Mouse (Mus musculus): ENCODE results near the gene Mast1. TPM values are rescaled to one million over a fixed set of nuclear protein-coding genes. Genes with fewer than 3 reads are reported as not detected.

Mast1 gene
- polyA plus RNA-seq, 1 experiment: 0.38 TPM

- TF ChIP-seq CTCF (conservative IDR thresholded peaks at IDR 0.05; ENCODE audit: insufficient read depth, insufficient read length, low read depth, low read length) (no peak), POLR2A (IDR thresholded peaks at IDR 0.05; ENCODE audit: low read depth, low read length) (no peak)
- H3K36me3 ChIP-seq (ENCODE audit: control insufficient read depth, insufficient read depth, low read length): no peaks in the 10 kb centered on the region
- WGBS: 47% methylated on average over 8 of the region's 8 CpGs
- DNase-seq: no peak
- no peaks in the 10 kb centered on the region; the same call in 1 of the 2 replicates for H3K4me1 ChIP-seq (ENCODE audit: control insufficient read depth, insufficient read depth, low read length)
- no peaks in the 10 kb centered on the region for H3K27me3 ChIP-seq (replicated peaks; ENCODE audit: control insufficient read depth, insufficient read depth, low read length)
- no peak overlapping the region for H3K27ac ChIP-seq (ENCODE audit: insufficient read depth, low read depth, low read length)
- H3K4me3 ChIP-seq (ENCODE audit: insufficient read depth, low read depth, low read length): no peak overlapping the region
Measured at GRCm38 (mm10) chr8:84907493-84907892, 29.7 kb downstream of the Mast1 start.

- H3K36me3 ChIP-seq (ENCODE audit: control insufficient read depth, insufficient read depth, low read length): no peaks in the 10 kb centered on the region
- WGBS: 77% methylated on average over 9 of the region's 9 CpGs
- H3K4me3 ChIP-seq (ENCODE audit: insufficient read depth, low read depth, low read length): no peak overlapping the region
- TF ChIP-seq POLR2A (IDR thresholded peaks at IDR 0.05; ENCODE audit: low read depth, low read length) (no peak), CTCF (conservative IDR thresholded peaks at IDR 0.05; ENCODE audit: insufficient read depth, insufficient read length, low read depth, low read length) (no peak)
- H3K27ac ChIP-seq (ENCODE audit: insufficient read depth, low read depth, low read length): no peak overlapping the region
- H3K27me3 ChIP-seq (replicated peaks; ENCODE audit: control insufficient read depth, insufficient read depth, low read length): no peaks in the 10 kb centered on the region
- H3K4me1 ChIP-seq (ENCODE audit: control insufficient read depth, insufficient read depth, low read length): no peaks in the 10 kb centered on the region; the same call in 1 of the 2 replicates
- DNase-seq: no peak
Measured at GRCm38 (mm10) chr8:84907037-84907436, 30.1 kb downstream of the Mast1 start.

GRCm38 (mm10) chr8:84904351-84904750 lies 32.8 kb downstream of the Mast1 start:
- WGBS: 85% methylated on average over 7 of the region's 7 CpGs
- no peaks in the 10 kb centered on the region for H3K36me3 ChIP-seq (ENCODE audit: control insufficient read depth, insufficient read depth, low read length)
- no peaks in the 10 kb centered on the region; the same call in 1 of the 2 replicates for H3K4me1 ChIP-seq (ENCODE audit: control insufficient read depth, insufficient read depth, low read length)
- TF ChIP-seq POLR2A (IDR thresholded peaks at IDR 0.05; ENCODE audit: low read depth, low read length): no peak
- TF ChIP-seq CTCF (conservative IDR thresholded peaks at IDR 0.05; ENCODE audit: insufficient read depth, insufficient read length, low read depth, low read length): no peak
- no peak overlapping the region for H3K27ac ChIP-seq (ENCODE audit: insufficient read depth, low read depth, low read length)
- no peaks in the 10 kb centered on the region for H3K27me3 ChIP-seq (replicated peaks; ENCODE audit: control insufficient read depth, insufficient read depth, low read length)
- H3K4me3 ChIP-seq (ENCODE audit: insufficient read depth, low read depth, low read length): no peak overlapping the region
- DNase-seq: no peak

GRCm38 (mm10) chr8:84902920-84903661 lies 34.1 kb downstream of the Mast1 start:
- WGBS: under 1% methylated on average over 68 of the region's 68 CpGs
- H3K36me3 ChIP-seq (ENCODE audit: control insufficient read depth, insufficient read depth, low read length): no peaks in the 10 kb centered on the region
- peak; percentile 97 for DNase-seq
- peak overlapping the region; percentile 88 for H3K27ac ChIP-seq (ENCODE audit: insufficient read depth, low read depth, low read length)
- H3K4me1 ChIP-seq (ENCODE audit: control insufficient read depth, insufficient read depth, low read length): no peaks in the 10 kb centered on the region; the same call in 1 of the 2 replicates
- no peaks in the 10 kb centered on the region for H3K27me3 ChIP-seq (replicated peaks; ENCODE audit: control insufficient read depth, insufficient read depth, low read length)
- TF ChIP-seq CTCF (conservative IDR thresholded peaks at IDR 0.05; ENCODE audit: insufficient read depth, insufficient read length, low read depth, low read length): peak; percentile 69
- TF ChIP-seq POLR2A (IDR thresholded peaks at IDR 0.05; ENCODE audit: low read depth, low read length): no peak
- peak overlapping the region; percentile 75 for H3K4me3 ChIP-seq (ENCODE audit: insufficient read depth, low read depth, low read length)

DNA sequence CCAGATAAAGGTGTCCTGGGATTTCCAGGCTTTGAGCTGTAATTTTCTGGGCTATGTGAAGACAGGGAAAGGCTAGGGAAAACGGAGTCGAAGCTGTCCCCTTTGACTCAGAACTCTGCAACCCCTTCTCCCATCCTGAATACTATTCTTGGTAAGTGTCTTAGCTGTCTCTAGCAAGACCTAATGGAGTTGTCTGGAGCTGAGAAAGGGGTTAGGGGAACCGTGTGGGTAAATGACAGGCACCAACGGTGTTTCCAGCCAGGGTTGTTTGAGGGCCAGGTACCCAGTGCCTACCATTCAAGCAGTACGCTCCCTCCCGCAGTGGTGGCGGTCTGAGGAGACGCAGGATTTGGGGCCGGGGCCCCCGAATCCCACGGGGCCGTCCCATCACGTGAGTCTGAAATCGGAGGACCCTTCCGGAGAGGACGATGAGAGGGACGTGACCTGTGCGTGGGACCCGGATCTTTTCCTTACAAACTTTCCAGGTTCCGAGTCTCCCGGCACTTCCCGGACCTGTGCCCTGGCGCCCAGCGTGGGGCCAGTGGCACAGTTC lies 34.7 kb downstream of the Mast1 start:
- no peak overlapping the region for H3K27ac ChIP-seq (ENCODE audit: insufficient read depth, low read depth, low read length)
- H3K4me3 ChIP-seq (ENCODE audit: insufficient read depth, low read depth, low read length): peak overlapping the region; percentile 75
- no peak for DNase-seq
- TF ChIP-seq CTCF (conservative IDR thresholded peaks at IDR 0.05; ENCODE audit: insufficient read depth, insufficient read length, low read depth, low read length): no peak
- no peak for TF ChIP-seq POLR2A (IDR thresholded peaks at IDR 0.05; ENCODE audit: low read depth, low read length)
- no peaks in the 10 kb centered on the region for H3K36me3 ChIP-seq (ENCODE audit: control insufficient read depth, insufficient read depth, low read length)
- 9% methylated on average over 24 of the region's 24 CpGs for WGBS
- H3K27me3 ChIP-seq (replicated peaks; ENCODE audit: control insufficient read depth, insufficient read depth, low read length): no peaks in the 10 kb centered on the region
- H3K4me1 ChIP-seq (ENCODE audit: control insufficient read depth, insufficient read depth, low read length): no peaks in the 10 kb centered on the region; the same call in 1 of the 2 replicates

- Histone ChIP-seq H3K36me3 (ENCODE audit: control insufficient read depth, insufficient read depth, low read length) (no peaks in the 10 kb centered on the region), H3K4me1 (ENCODE audit: control insufficient read depth, insufficient read depth, low read length) (no peaks in the 10 kb centered on the region; the same call in 1 of the 2 replicates), H3K27me3 (replicated peaks; ENCODE audit: control insufficient read depth, insufficient read depth, low read length) (no peaks in the 10 kb centered on the region), H3K27ac (ENCODE audit: insufficient read depth, low read depth, low read length) (no peak within 1 kb of the TSS), H3K4me3 (ENCODE audit: insufficient read depth, low read depth, low read length) (peak within 1 kb of the TSS; percentile 75)
- TF ChIP-seq CTCF (conservative IDR thresholded peaks at IDR 0.05; ENCODE audit: insufficient read depth, insufficient read length, low read depth, low read length): no peak
- TF ChIP-seq POLR2A (IDR thresholded peaks at IDR 0.05; ENCODE audit: low read depth, low read length): no peak
- WGBS: 81% methylated on average over 3 of the region's 3 CpGs
- DNase-seq: no peak
Measured at GRCm38 (mm10) chr8:84901752-84902151, 35.4 kb downstream of the Mast1 start, which contains the start of gene Klf1. Gene Klf1, plus strand, starts transcription at chr8:84901928.

DNA sequence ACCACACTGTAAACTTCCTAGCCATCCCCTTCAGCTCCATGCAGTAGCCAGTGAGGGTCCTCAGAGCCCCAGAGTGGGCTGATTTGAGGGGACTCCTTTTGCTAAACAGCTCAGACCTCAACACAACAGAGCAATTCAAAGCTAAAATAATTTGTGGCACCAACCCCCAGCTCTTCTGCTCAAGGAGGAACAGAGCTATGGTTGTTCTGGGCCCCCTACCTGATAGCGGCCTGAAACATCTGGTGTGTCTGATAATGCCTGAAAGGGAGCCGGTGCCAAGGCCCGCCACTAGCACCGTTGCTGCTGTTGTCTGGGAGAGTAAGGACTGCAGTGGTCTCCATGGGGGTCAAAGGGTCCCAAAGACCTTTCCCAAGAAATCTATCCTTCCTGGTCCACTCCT lies 36.1 kb downstream of the Mast1 start:
- TF ChIP-seq POLR2A (IDR thresholded peaks at IDR 0.05; ENCODE audit: low read depth, low read length) (no peak), CTCF (conservative IDR thresholded peaks at IDR 0.05; ENCODE audit: insufficient read depth, insufficient read length, low read depth, low read length) (no peak)
- no peak overlapping the region for H3K27ac ChIP-seq (ENCODE audit: insufficient read depth, low read depth, low read length)
- no peaks in the 10 kb centered on the region; the same call in 1 of the 2 replicates for H3K4me1 ChIP-seq (ENCODE audit: control insufficient read depth, insufficient read depth, low read length)
- WGBS: 89% methylated on average over 4 of the region's 4 CpGs
- no peak for DNase-seq
- H3K36me3 ChIP-seq (ENCODE audit: control insufficient read depth, insufficient read depth, low read length): no peaks in the 10 kb centered on the region
- H3K27me3 ChIP-seq (replicated peaks; ENCODE audit: control insufficient read depth, insufficient read depth, low read length): no peaks in the 10 kb centered on the region
- no peak overlapping the region for H3K4me3 ChIP-seq (ENCODE audit: insufficient read depth, low read depth, low read length)

Data from kidney, adult 2 months (tissue).